Mouse (Mus musculus) liver, embryonic 11.5 days (tissue): ENCODE results near the gene Akr1c14. TPM values are rescaled to one million over a fixed set of nuclear protein-coding genes. Genes with fewer than 3 reads are reported as not detected.

Source experiments
- ATAC-seq: fragments of 200-750 bp; cut with Nextera tagmentation; replicated peaks from 2 replicates; pipeline ENCODE4 v1.8.0; 2017; ENCODE audit warnings: moderate number of reproducible peaks, mild to moderate bottlenecking, moderate TSS enrichment, moderate library complexity; ENCODE audit not compliant: low FRiP score
- DNase-seq: peaks from one replicate; pipeline ENCODE4 v3.0.0-alpha.2; 2017; ENCODE audit warnings: low spot score
- H3K27ac ChIP-seq: fragments of 300-500 bp; sonication (generic); 2 replicates; pipeline ENCODE4 v1.5.1; 2014; ENCODE audit warnings: mild to moderate bottlenecking, low read depth, low read length, control low read depth
- H3K27me3 ChIP-seq: fragments of 300-500 bp; sonication (generic); replicated peaks from 2 replicates; pipeline ENCODE4 v1.6.1; 2014; ENCODE audit warnings: low read length, mixed read lengths; ENCODE audit not compliant: control insufficient read depth, insufficient read depth
- H3K36me3 ChIP-seq: fragments of 300-500 bp; sonication (generic); 2 replicates; pipeline ENCODE4 v1.6.1; 2014; ENCODE audit warnings: mild to moderate bottlenecking, low read length, moderate library complexity, mixed read lengths; ENCODE audit not compliant: control insufficient read depth, insufficient read depth
- H3K4me1 ChIP-seq: fragments of 300-500 bp; sonication (generic); replicated peaks from 2 replicates; pipeline ENCODE4 v1.6.1; 2014; ENCODE audit warnings: low read length, mixed read lengths; ENCODE audit not compliant: control insufficient read depth, insufficient read depth
- H3K4me2 ChIP-seq: fragments of 300-500 bp; sonication (generic); 2 replicates; pipeline ENCODE4 v1.6.1; 2014; ENCODE audit warnings: mild to moderate bottlenecking, control low read depth, moderate library complexity
- H3K4me3 ChIP-seq: fragments of 300-500 bp; sonication (generic); 2 replicates; pipeline ENCODE4 v1.5.1; 2014; ENCODE audit warnings: low read depth, low read length, control low read depth
- H3K9ac ChIP-seq: fragments of 300-500 bp; sonication (generic); 2 replicates; pipeline ENCODE4 v1.6.1; 2014; ENCODE audit warnings: low read depth, low read length, control low read depth
- H3K9me3 ChIP-seq: fragments of 300-500 bp; sonication (generic); 2 replicates; pipeline ENCODE4 v1.6.1; 2016; ENCODE audit warnings: low read length, inconsistent platforms, mixed read lengths; ENCODE audit not compliant: control insufficient read depth
- WGBS: fragments of 180-500 bp; shearing (Covaris S2); extraction: QIAGEN DNeasy Blood & Tissue Kit; methylation state at CpG from one replicate; pipeline ENCODE4 v1.1.7; 2014; 5-methylcytosine and 5-hydroxymethylcytosine counted together
- polyA plus RNA-seq: library from polyadenylated mRNA; unstranded; fragments of >200 nt; fragmentation: Nextera tagmentation; extraction: Ambion mirVana; gene quantifications from 2 replicates; pipeline ENCODE4 v1.2.1, GENCODE M21; 2014

Akr1c14 gene
- polyA plus RNA-seq, 1 experiment from 2014 or later = 0.58 TPM

DNA sequence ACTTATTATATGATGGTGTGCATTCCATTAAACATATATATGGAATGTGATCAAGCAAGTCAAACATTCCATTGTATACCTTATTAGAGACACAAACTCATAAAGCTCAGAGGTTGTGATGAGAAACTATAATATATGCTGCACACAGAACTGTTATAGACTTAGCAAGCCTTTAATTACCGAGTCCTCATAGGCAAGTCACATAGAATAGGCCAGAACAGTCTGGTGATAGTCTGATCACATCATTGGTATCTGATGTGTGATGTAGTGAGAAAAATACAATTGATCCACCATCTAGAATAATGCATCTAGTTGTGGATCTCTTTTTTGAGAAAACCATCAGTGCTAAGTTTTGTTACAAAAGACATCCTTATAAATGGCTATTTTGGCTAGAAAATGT, 82.5 kb downstream of the Akr1c14 start:
- DNase-seq = no peak

DNA sequence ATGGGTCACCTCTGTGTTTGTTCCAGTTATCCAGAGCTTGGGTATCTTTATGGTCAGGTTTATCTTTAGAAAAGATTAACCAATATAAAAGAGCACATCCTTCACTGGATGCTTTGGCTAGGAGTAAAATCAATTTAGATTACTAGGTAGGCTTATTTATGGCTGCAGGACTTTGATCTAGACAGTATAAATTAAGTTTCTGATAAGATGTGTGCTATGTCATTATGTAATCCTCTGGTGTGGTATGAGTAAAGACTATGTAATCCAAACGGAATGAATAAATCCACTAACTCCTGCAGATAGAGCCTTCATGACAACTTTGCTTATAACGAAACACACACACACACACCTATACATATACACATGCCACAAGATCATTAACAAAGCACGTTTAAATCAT, 82.9 kb downstream of the Akr1c14 start:
- no peaks in the 10 kb centered on the region for H3K36me3 ChIP-seq
- DNase-seq = no peak
- H3K4me3 ChIP-seq = no peak overlapping the region
- H3K27me3 ChIP-seq = no peaks in the 10 kb centered on the region
- H3K9ac ChIP-seq = no peak overlapping the region
- ATAC-seq = no peak
- H3K4me1 ChIP-seq = no peaks in the 10 kb centered on the region
- WGBS = 60% methylated on average over 3 of the region's 3 CpGs
- no peak overlapping the region for H3K4me2 ChIP-seq
- H3K9me3 ChIP-seq = no peaks in the 10 kb centered on the region
- no peak overlapping the region for H3K27ac ChIP-seq

More for the DNA sequence above, 82.5 kb downstream of the Akr1c14 start:
- Histone ChIP-seq H3K9me3 (no peaks in the 10 kb centered on the region), H3K4me1 (no peaks in the 10 kb centered on the region), H3K9ac (no peak overlapping the region), H3K27me3 (no peaks in the 10 kb centered on the region), H3K4me2 (no peak overlapping the region), H3K4me3 (no peak overlapping the region), H3K36me3 (no peaks in the 10 kb centered on the region), H3K27ac (no peak overlapping the region)
- no peak for ATAC-seq
- 73% methylated on average over 1 of the region's 1 CpGs for WGBS

DNA sequence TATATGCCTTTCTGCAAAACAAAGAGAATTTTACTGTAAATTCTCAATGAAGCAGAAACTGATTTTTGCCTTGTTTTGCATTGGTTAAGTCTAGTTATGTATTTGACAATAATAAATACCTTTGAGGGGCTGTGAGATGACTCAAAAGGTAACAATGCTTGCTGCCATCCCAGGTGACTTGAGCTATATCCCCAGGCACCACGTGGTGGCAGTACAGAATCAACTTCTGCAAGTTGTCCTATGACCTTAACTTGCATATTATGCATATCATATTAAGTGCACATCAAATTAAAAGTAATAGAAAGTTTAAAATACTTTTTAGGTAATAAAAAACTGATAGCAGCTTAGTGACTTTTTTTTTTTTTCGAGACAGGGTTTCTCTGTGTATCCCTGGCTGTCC, 84.3 kb downstream of the Akr1c14 start:
- Histone ChIP-seq H3K27me3 (no peaks in the 10 kb centered on the region), H3K9ac (no peak overlapping the region), H3K36me3 (no peaks in the 10 kb centered on the region), H3K4me3 (no peak overlapping the region), H3K27ac (no peak overlapping the region), H3K4me2 (no peak overlapping the region), H3K9me3 (no peaks in the 10 kb centered on the region), H3K4me1 (no peaks in the 10 kb centered on the region)
- ATAC-seq = no peak
- WGBS = 28% methylated on average over 2 of the region's 2 CpGs
- DNase-seq = no peak

Other genes starting within 250 kb of the Akr1c14 start
- gene Calml3, start 244.7 kb upstream of the Akr1c14 start, polyA plus RNA-seq = 0.19 TPM in 1 of 2 replicates, not detected in the other
- not detected in 2 replicates for gene Calm4, start 211.3 kb upstream of the Akr1c14 start, polyA plus RNA-seq
- gene Calm5, start 194.8 kb upstream of the Akr1c14 start, polyA plus RNA-seq = not detected in 2 replicates
- gene Net1, start 130.8 kb upstream of the Akr1c14 start, polyA plus RNA-seq = 95.0 and 103 TPM in 2 replicates
- not detected in 2 replicates for gene Tubal3, start 130.7 kb upstream of the Akr1c14 start, polyA plus RNA-seq
- not detected in 2 replicates for gene Ucn3, start 103.7 kb upstream of the Akr1c14 start, polyA plus RNA-seq
- 0.39 and 0.47 TPM in 2 replicates for gene Akr1c18, start 101.6 kb downstream of the Akr1c14 start, polyA plus RNA-seq
- 29.3 and 32.8 TPM in 2 replicates for gene Akr1c13, start 142.1 kb downstream of the Akr1c14 start, polyA plus RNA-seq
- gene Akr1c19, start 179.7 kb downstream of the Akr1c14 start, polyA plus RNA-seq = 45.6 and 48.5 TPM in 2 replicates
- gene Akr1c12, start 230.4 kb downstream of the Akr1c14 start, polyA plus RNA-seq = 16.7 and 17.8 TPM in 2 replicates